Mouse (Mus musculus) megakaryocyte, embryonic 14.5 days (primary cell): ENCODE measurements around the gene Ptprn2.

Experiments used
- FLI1 ChIP-seq: IDR thresholded peaks from 2 replicates; pipeline ENCODE4 v1.6.1; 2012; ENCODE audit warnings: low read length, inconsistent platforms, mixed read lengths
- GATA1 ChIP-seq: IDR thresholded peaks from 3 replicates; pipeline ENCODE4 v1.6.1; 2012; ENCODE audit warnings: mixed read lengths, low read length, inconsistent platforms, borderline replicate concordance

DNA sequence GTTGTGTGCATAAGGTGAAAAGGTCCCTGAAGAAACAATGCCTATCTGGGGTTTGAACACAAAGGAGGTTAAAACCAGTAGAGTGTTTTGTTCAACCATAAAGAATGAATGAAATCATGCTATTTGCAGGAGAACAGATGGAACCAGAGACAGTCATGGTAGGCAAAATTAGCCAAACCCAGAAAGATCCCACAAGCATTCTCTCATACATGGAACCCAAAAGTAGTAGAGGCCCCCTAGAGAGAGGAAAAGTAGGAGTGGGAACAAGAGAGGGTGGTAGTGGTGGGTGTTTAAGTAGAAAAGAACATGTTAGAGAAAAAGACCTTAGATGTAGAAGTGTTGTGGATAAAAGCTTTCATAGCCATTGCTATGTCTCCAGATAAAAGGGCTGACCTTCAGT, 719.4 kb downstream of the Ptprn2 start:
- no peak for TF ChIP-seq GATA1
- TF ChIP-seq FLI1: no peak
